Mouse (Mus musculus): Measurements from ENCODE around the gene Trim8.

The Trim8 gene

GRCm38 (mm10) chr19:46501401-46502068 lies at the start of gene Trim8:
Gene Trim8 (plus strand): TSS chr19:46501702.
- 0 out of 2 replicates have a peak, but pooled peaks have one; percentile 12 for ATAC-seq (ENCODE audit: insufficient number of reproducible peaks, low FRiP score, low TSS enrichment)

- no peak; the same call in 1 of the 2 replicates for ATAC-seq (ENCODE audit: insufficient number of reproducible peaks, low FRiP score, low TSS enrichment)
Observed at GRCm38 (mm10) chr19:46452052-46452827, 49.3 kb upstream of the Trim8 start.

GRCm38 (mm10) chr19:46452916-46453315 lies 48.6 kb upstream of the Trim8 start:
- ATAC-seq (ENCODE audit: insufficient number of reproducible peaks, low FRiP score, low TSS enrichment) = no peak

- no peak for ATAC-seq (ENCODE audit: insufficient number of reproducible peaks, low FRiP score, low TSS enrichment)
Observed at GRCm38 (mm10) chr19:46454126-46454880, 47.2 kb upstream of the Trim8 start.

- no peak for ATAC-seq (ENCODE audit: insufficient number of reproducible peaks, low FRiP score, low TSS enrichment)
Observed at GRCm38 (mm10) chr19:46455032-46455431, 46.5 kb upstream of the Trim8 start.

- no peak for ATAC-seq (ENCODE audit: insufficient number of reproducible peaks, low FRiP score, low TSS enrichment)
Observed at GRCm38 (mm10) chr19:46455556-46455955, 45.9 kb upstream of the Trim8 start.

GRCm38 (mm10) chr19:46456018-46456735 lies 45.3 kb upstream of the Trim8 start:
- no peak for ATAC-seq (ENCODE audit: insufficient number of reproducible peaks, low FRiP score, low TSS enrichment)

GRCm38 (mm10) chr19:46457798-46458197 lies 43.7 kb upstream of the Trim8 start:
- ATAC-seq (ENCODE audit: insufficient number of reproducible peaks, low FRiP score, low TSS enrichment) = no peak

GRCm38 (mm10) chr19:46459256-46459655 lies 42.2 kb upstream of the Trim8 start:
- no peak for ATAC-seq (ENCODE audit: insufficient number of reproducible peaks, low FRiP score, low TSS enrichment)

- ATAC-seq (ENCODE audit: insufficient number of reproducible peaks, low FRiP score, low TSS enrichment) = no peak
Observed at GRCm38 (mm10) chr19:46459889-46460288, 41.6 kb upstream of the Trim8 start.

- ATAC-seq (ENCODE audit: insufficient number of reproducible peaks, low FRiP score, low TSS enrichment) = no peak
Observed at GRCm38 (mm10) chr19:46462574-46462973, 38.9 kb upstream of the Trim8 start.

GRCm38 (mm10) chr19:46463446-46463845 lies 38.1 kb upstream of the Trim8 start:
- ATAC-seq (ENCODE audit: insufficient number of reproducible peaks, low FRiP score, low TSS enrichment) = no peak

GRCm38 (mm10) chr19:46466160-46466559 lies 35.3 kb upstream of the Trim8 start:
- no peak for ATAC-seq (ENCODE audit: insufficient number of reproducible peaks, low FRiP score, low TSS enrichment)

GRCm38 (mm10) chr19:46467051-46467503 lies 34.4 kb upstream of the Trim8 start:
- ATAC-seq (ENCODE audit: insufficient number of reproducible peaks, low FRiP score, low TSS enrichment) = no peak

GRCm38 (mm10) chr19:46470364-46471240 lies 30.9 kb upstream of the Trim8 start:
- no peak for ATAC-seq (ENCODE audit: insufficient number of reproducible peaks, low FRiP score, low TSS enrichment)

GRCm38 (mm10) chr19:46471324-46472093 lies 30.0 kb upstream of the Trim8 start:
- no peak for ATAC-seq (ENCODE audit: insufficient number of reproducible peaks, low FRiP score, low TSS enrichment)

GRCm38 (mm10) chr19:46477432-46477845 lies 24.1 kb upstream of the Trim8 start:
- no peak for ATAC-seq (ENCODE audit: insufficient number of reproducible peaks, low FRiP score, low TSS enrichment)

GRCm38 (mm10) chr19:46478242-46478641 lies 23.3 kb upstream of the Trim8 start:
- ATAC-seq (ENCODE audit: insufficient number of reproducible peaks, low FRiP score, low TSS enrichment) = no peak

- ATAC-seq (ENCODE audit: insufficient number of reproducible peaks, low FRiP score, low TSS enrichment) = no peak
Observed at GRCm38 (mm10) chr19:46478826-46479225, 22.7 kb upstream of the Trim8 start.
